Mouse (Mus musculus): Measurements from ENCODE around the gene Obp2a. TPM values are rescaled to one million over a fixed set of nuclear protein-coding genes. Genes with fewer than 3 reads are reported as not detected.
"Not testable (repeated sequence)": the region's sequence is repeated elsewhere in the genome, so short reads cannot be mapped to it uniquely, and the experiment has no call there.

The Obp2a gene
- polyA plus RNA-seq, 1 experiment from 2014 or later, result not detected

GRCm38 (mm10) chr2:25711641-25712040 lies 11.8 kb downstream of the Obp2a start:
- not testable (repeated sequence) for H3K27me3 ChIP-seq; H3K4me1 ChIP-seq (replicated peaks); H3K27ac ChIP-seq; H3K36me3 ChIP-seq; H3K4me3 ChIP-seq; ATAC-seq (replicated peaks; ENCODE audit: insufficient number of reproducible peaks, insufficient read depth, low FRiP score, low read depth); H3K4me2 ChIP-seq; H3K9me3 ChIP-seq (replicated peaks); H3K9ac ChIP-seq
- WGBS, result 30% methylated on average over 3 of the region's 3 CpGs

GRCm38 (mm10) chr2:25717222-25717621 lies 17.4 kb downstream of the Obp2a start:
- H3K36me3 ChIP-seq, result no peaks in the 10 kb centered on the region
- no peaks in the 10 kb centered on the region for H3K4me1 ChIP-seq (replicated peaks)
- H3K9ac ChIP-seq, result no peak overlapping the region
- H3K4me3 ChIP-seq, result no peak overlapping the region
- H3K27ac ChIP-seq, result no peak overlapping the region
- no peak overlapping the region for H3K4me2 ChIP-seq
- H3K27me3 ChIP-seq, result no peaks in the 10 kb centered on the region
- no peaks in the 10 kb centered on the region for H3K9me3 ChIP-seq (replicated peaks)
- ATAC-seq (replicated peaks; ENCODE audit: insufficient number of reproducible peaks, insufficient read depth, low FRiP score, low read depth), result no peak

GRCm38 (mm10) chr2:25733199-25733930 lies 33.5 kb downstream of the Obp2a start:
- no peaks in the 10 kb centered on the region for H3K4me1 ChIP-seq (replicated peaks)
- WGBS, result 32% methylated on average over 2 of the region's 2 CpGs
- no peaks in the 10 kb centered on the region for H3K36me3 ChIP-seq

GRCm38 (mm10) chr2:25736709-25737108 lies 36.9 kb downstream of the Obp2a start, which contains the start of gene Obp2b:
Obp2b (plus strand) TSS chr2:25737009.
- not testable (repeated sequence) for H3K4me1 ChIP-seq (replicated peaks); H3K27ac ChIP-seq; H3K9ac ChIP-seq; ATAC-seq (replicated peaks; ENCODE audit: insufficient number of reproducible peaks, insufficient read depth, low FRiP score, low read depth); H3K36me3 ChIP-seq; H3K27me3 ChIP-seq; H3K9me3 ChIP-seq (replicated peaks); H3K4me3 ChIP-seq; H3K4me2 ChIP-seq
- 79% methylated on average over 3 of the region's 3 CpGs for WGBS

More at GRCm38 (mm10) chr2:25733199-25733930, 33.5 kb downstream of the Obp2a start:
- Histone ChIP-seq H3K27me3 (no peaks in the 10 kb centered on the region), H3K9me3 (replicated peaks) (no peaks in the 10 kb centered on the region), H3K4me2 (no peak overlapping the region), H3K9ac (no peak overlapping the region), H3K27ac (no peak overlapping the region), H3K4me3 (no peak overlapping the region)
- 0 out of 2 replicates have a peak, but pooled peaks have one; percentile 53 for ATAC-seq (replicated peaks; ENCODE audit: insufficient number of reproducible peaks, insufficient read depth, low FRiP score, low read depth)

- H3K27me3 ChIP-seq, result no peaks in the 10 kb centered on the region
- no peaks in the 10 kb centered on the region for H3K9me3 ChIP-seq (replicated peaks)
- no peak overlapping the region for H3K27ac ChIP-seq
- H3K4me3 ChIP-seq, result no peak overlapping the region
- H3K9ac ChIP-seq, result no peak overlapping the region
- no peaks in the 10 kb centered on the region for H3K4me1 ChIP-seq (replicated peaks)
- ATAC-seq (replicated peaks; ENCODE audit: insufficient number of reproducible peaks, insufficient read depth, low FRiP score, low read depth), result no peak
- 59% methylated on average over 1 of the region's 1 CpGs for WGBS
- no peaks in the 10 kb centered on the region for H3K36me3 ChIP-seq
- H3K4me2 ChIP-seq, result no peak overlapping the region
Measured at GRCm38 (mm10) chr2:25741671-25742070, 41.8 kb downstream of the Obp2a start.

Other genes with a start within 250 kb of the Obp2a start
- gene Clic3, start 243.2 kb upstream of the Obp2a start, polyA plus RNA-seq (2015; fragmentation: Nextera tagmentation; extraction: Ambion mirVana), result 6.1 and 9.6 TPM in 2 replicates
- gene Paxx, start 238.9 kb upstream of the Obp2a start, polyA plus RNA-seq (2015; fragmentation: Nextera tagmentation; extraction: Ambion mirVana), result 31.1 and 38.0 TPM in 2 replicates
- 107 and 134 TPM in 2 replicates for gene Ptgds, start 230.0 kb upstream of the Obp2a start, polyA plus RNA-seq (2015; fragmentation: Nextera tagmentation; extraction: Ambion mirVana)
- not detected in 2 replicates for gene Lcn12, start 206.1 kb upstream of the Obp2a start, polyA plus RNA-seq (2015; fragmentation: Nextera tagmentation; extraction: Ambion mirVana)
- 72.6 and 94.1 TPM in 2 replicates for gene Fbxw5, start 199.3 kb upstream of the Obp2a start, polyA plus RNA-seq (2015; fragmentation: Nextera tagmentation; extraction: Ambion mirVana)
- gene C8g, start 198.3 kb upstream of the Obp2a start, polyA plus RNA-seq (2015; fragmentation: Nextera tagmentation; extraction: Ambion mirVana), result 3.5 and 5.0 TPM in 2 replicates
- gene Traf2, start 153.1 kb upstream of the Obp2a start, polyA plus RNA-seq (2015; fragmentation: Nextera tagmentation; extraction: Ambion mirVana), result 18.4 and 25.2 TPM in 2 replicates
- 276 and 289 TPM in 2 replicates for gene Edf1, start 142.2 kb upstream of the Obp2a start, polyA plus RNA-seq (2015; fragmentation: Nextera tagmentation; extraction: Ambion mirVana)
- gene Mamdc4, start 125.2 kb upstream of the Obp2a start, polyA plus RNA-seq (2015; fragmentation: Nextera tagmentation; extraction: Ambion mirVana), result 3.4 and 9.8 TPM in 2 replicates
- 171 and 175 TPM in 2 replicates for gene Phpt1, start 124.8 kb upstream of the Obp2a start, polyA plus RNA-seq (2015; fragmentation: Nextera tagmentation; extraction: Ambion mirVana)
- gene Ajm1, start 118.3 kb upstream of the Obp2a start, polyA plus RNA-seq (2015; fragmentation: Nextera tagmentation; extraction: Ambion mirVana), result 0.22 and 0.30 TPM in 2 replicates
- 41.0 and 50.2 TPM in 2 replicates for gene Rabl6, start 91.5 kb upstream of the Obp2a start, polyA plus RNA-seq (2015; fragmentation: Nextera tagmentation; extraction: Ambion mirVana)
- 0.09 and 0.13 TPM in 2 replicates for gene Ccdc183, start 82.4 kb upstream of the Obp2a start, polyA plus RNA-seq (2015; fragmentation: Nextera tagmentation; extraction: Ambion mirVana)
- gene Tmem141, start 78.0 kb upstream of the Obp2a start, polyA plus RNA-seq (2015; fragmentation: Nextera tagmentation; extraction: Ambion mirVana), result 19.0 and 21.9 TPM in 2 replicates
- 3.3 and 4.8 TPM in 2 replicates for gene Fcna, start 72.0 kb upstream of the Obp2a start, polyA plus RNA-seq (2015; fragmentation: Nextera tagmentation; extraction: Ambion mirVana)
- gene Lcn8, start 46.9 kb upstream of the Obp2a start, polyA plus RNA-seq (2015; fragmentation: Nextera tagmentation; extraction: Ambion mirVana), result not detected in 2 replicates
- not detected in 2 replicates for gene Lcn5, start 42.1 kb upstream of the Obp2a start, polyA plus RNA-seq (2015; fragmentation: Nextera tagmentation; extraction: Ambion mirVana)
- gene Lcn6, start 23.3 kb upstream of the Obp2a start, polyA plus RNA-seq (2015; fragmentation: Nextera tagmentation; extraction: Ambion mirVana), result not detected in 2 replicates
- gene Lcn10, start 17.3 kb upstream of the Obp2a start, polyA plus RNA-seq (2015; fragmentation: Nextera tagmentation; extraction: Ambion mirVana), result not detected in 2 replicates
- gene Bmyc, start 6.7 kb downstream of the Obp2a start, polyA plus RNA-seq (2015; fragmentation: Nextera tagmentation; extraction: Ambion mirVana), result 44.7 and 47.4 TPM in 2 replicates
- gene Obp2b, start 37.0 kb downstream of the Obp2a start, polyA plus RNA-seq (2015; fragmentation: Nextera tagmentation; extraction: Ambion mirVana), result not detected in 2 replicates
- not detected in 2 replicates for gene Lcn3, start 65.5 kb downstream of the Obp2a start, polyA plus RNA-seq (2015; fragmentation: Nextera tagmentation; extraction: Ambion mirVana)
- gene Lcn11, start 77.0 kb downstream of the Obp2a start, polyA plus RNA-seq (2015; fragmentation: Nextera tagmentation; extraction: Ambion mirVana), result not detected in 2 replicates
- gene Gm13539, start 82.2 kb downstream of the Obp2a start, polyA plus RNA-seq (2015; fragmentation: Nextera tagmentation; extraction: Ambion mirVana), result not detected in 2 replicates
- not detected in 2 replicates for gene Glt6d1, start 115.8 kb downstream of the Obp2a start, polyA plus RNA-seq (2015; fragmentation: Nextera tagmentation; extraction: Ambion mirVana)
- gene Lcn9, start 123.1 kb downstream of the Obp2a start, polyA plus RNA-seq (2015; fragmentation: Nextera tagmentation; extraction: Ambion mirVana), result not detected in 2 replicates
- gene Sohlh1, start 147.2 kb downstream of the Obp2a start, polyA plus RNA-seq (2015; fragmentation: Nextera tagmentation; extraction: Ambion mirVana), result not detected in 2 replicates
- 0.57 TPM in 1 of 2 replicates, not detected in the other for gene Kcnt1, start 163.7 kb downstream of the Obp2a start, polyA plus RNA-seq (2015; fragmentation: Nextera tagmentation; extraction: Ambion mirVana)

Data from heart, embryonic 15.5 days (tissue).